Comparison of ENCODE assay signal across 15 mouse cellular contexts in the genomic region with DNA sequence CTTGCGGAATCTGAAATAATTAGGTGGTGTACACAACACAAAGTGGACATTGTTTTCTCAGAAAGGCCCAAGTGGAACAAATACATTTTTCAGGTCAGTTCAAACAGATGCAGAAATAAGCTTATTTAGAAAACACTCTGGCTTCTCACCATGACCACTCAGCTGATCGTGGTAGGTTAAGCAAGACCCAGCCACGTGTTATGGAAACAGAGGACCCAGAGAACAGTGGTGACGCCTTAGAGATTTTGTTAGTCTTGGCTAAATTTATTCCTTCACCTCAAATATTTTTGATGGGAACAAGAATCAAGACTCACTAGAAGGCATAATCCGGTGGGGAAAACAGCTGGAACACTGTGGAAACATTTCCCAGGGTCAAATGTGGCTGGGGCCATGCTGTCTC. TPM values are rescaled to one million over a fixed set of nuclear protein-coding genes. Genes with fewer than 3 reads are reported as not detected.
"Had no signal": no experiment of that assay in that cellular context is flagged by ENCODE, and none has a peak within 500 bp of the region (broad histone marks: within the 10 kb centered on the region; RNA-seq: fewer than 3 reads in every experiment).

No protein-coding gene starts in this region.

- H3K4me1 ChIP-seq: kidney, embryonic 15.5 days; limb, embryonic 13.5 days; lung, embryonic 15.5 days; neural tube, embryonic 12.5 days had no signal

- H3K4me2 ChIP-seq: kidney, embryonic 15.5 days; limb, embryonic 13.5 days; lung, embryonic 15.5 days; midbrain, embryonic 11.5 days; neural tube, embryonic 12.5 days had no signal

- DNase-seq: kidney, adult 2 months; kidney, postnatal 14 days; layer of hippocampus, postnatal 36 days; thymus, postnatal 4 days had no signal

- H3K9ac ChIP-seq: kidney, embryonic 15.5 days; limb, embryonic 13.5 days; liver, embryonic 14.5 days; lung, embryonic 15.5 days; neural tube, embryonic 12.5 days had no signal

- H3K27ac ChIP-seq: kidney, embryonic 15.5 days; limb, embryonic 13.5 days; liver, embryonic 14.5 days; lung, embryonic 15.5 days; macrophage; neural tube, embryonic 12.5 days; stomach, postnatal 0 days had no signal

- H3K4me3 ChIP-seq: kidney, embryonic 15.5 days; limb, embryonic 13.5 days; lung, embryonic 15.5 days; megakaryocyte, embryonic 14.5 days; neural tube, embryonic 12.5 days had no signal

- H3K36me3 ChIP-seq: kidney, embryonic 15.5 days; limb, embryonic 13.5 days; lung, embryonic 15.5 days; neural tube, embryonic 12.5 days had no signal

- H3K9me3 ChIP-seq: kidney, embryonic 15.5 days; limb, embryonic 13.5 days; lung, embryonic 15.5 days; megakaryocyte, embryonic 14.5 days; neural tube, embryonic 12.5 days had no signal

RNA-seq across cellular contexts. Expression of a gene that starts 7.5 kb away (rescaled TPM):
- total RNA-seq: liver, adult 2 months; neutrophil, adult 5-6 weeks had no signal
- polyA plus RNA-seq: limb, embryonic 13.5 days; liver, adult 2 months had no signal

RNA-seq across cellular contexts. Expression of a gene that starts 53.8 kb away (rescaled TPM):
- total RNA-seq: liver, adult 2 months had no signal
- polyA plus RNA-seq: liver, adult 2 months had no signal
